Mouse (Mus musculus): Measurements from ENCODE around the gene Tomm40l.

GRCm38 (mm10) chr1:171232800-171233730, 10.8 kb upstream of the Tomm40l start:
- TF ChIP-seq CTCF (conservative IDR thresholded peaks at IDR 0.05; ENCODE audit: low read length) (no peak), NANOG (IDR thresholded peaks at IDR 0.05; ENCODE audit: borderline replicate concordance, low read length) (no peak)
